Mouse (Mus musculus) hindbrain, postnatal 0 days (tissue): ENCODE results near the gene Tspear. TPM values are rescaled to one million over a fixed set of nuclear protein-coding genes. Genes with fewer than 3 reads are reported as not detected.

Source experiments
- ATAC-seq: fragments of 200-750 bp; cut with Nextera tagmentation; 2 replicates; pipeline ENCODE4 v1.8.0; 2017; ENCODE audit warnings: mild to moderate bottlenecking, moderate TSS enrichment, moderate library complexity
- DNase-seq: peaks from one replicate; pipeline ENCODE4 v3.0.0-alpha.2; 2015; ENCODE audit warnings: low spot score
- H3K27ac ChIP-seq: fragments of 300-500 bp; sonication (generic); 2 replicates; pipeline ENCODE4 v1.5.1; 2014; ENCODE audit warnings: mild to moderate bottlenecking
- H3K27me3 ChIP-seq: fragments of 300-500 bp; sonication (generic); 2 replicates; pipeline ENCODE4 v1.6.1; 2014; ENCODE audit warnings: low read length, mixed read lengths; ENCODE audit not compliant: insufficient read depth
- H3K36me3 ChIP-seq: fragments of 300-500 bp; sonication (generic); 2 replicates; pipeline ENCODE4 v1.6.1; 2014; ENCODE audit warnings: low read length, mixed read lengths; ENCODE audit not compliant: insufficient read depth
- H3K4me1 ChIP-seq: fragments of 300-500 bp; sonication (generic); 2 replicates; pipeline ENCODE4 v1.6.1; 2014; ENCODE audit warnings: antibody characterized with exemption, low read length, mixed read lengths; ENCODE audit not compliant: insufficient read depth
- H3K4me2 ChIP-seq: fragments of 300-500 bp; sonication (generic); 2 replicates; pipeline ENCODE4 v1.6.1; 2014; ENCODE audit warnings: low read depth, mild to moderate bottlenecking, low read length, moderate library complexity, mixed read lengths
- H3K4me3 ChIP-seq: fragments of 300-500 bp; sonication (generic); 2 replicates; pipeline ENCODE4 v1.5.1; 2014; ENCODE audit warnings: low read length
- H3K9ac ChIP-seq: fragments of 300-500 bp; sonication (generic); replicated peaks from 2 replicates; pipeline ENCODE4 v1.6.1; 2014; ENCODE audit warnings: mild to moderate bottlenecking, low read length, moderate library complexity, mixed read lengths
- H3K9me3 ChIP-seq: fragments of 300-500 bp; sonication (generic); 2 replicates; pipeline ENCODE4 v1.6.1; 2016; ENCODE audit warnings: low read length, mixed read lengths
- CTCF ChIP-seq: IDR thresholded peaks from 2 replicates; pipeline ENCODE4 v1.5.1; 2016; ENCODE audit warnings: antibody characterized with exemption, control low read depth, low read depth
- WGBS: fragments of 180-500 bp; shearing (Covaris S2); extraction: QIAGEN DNeasy Blood & Tissue Kit; methylation state at CpG from one replicate; pipeline ENCODE4 v1.1.7; 2014; 5-methylcytosine and 5-hydroxymethylcytosine counted together
- polyA plus RNA-seq: library from polyadenylated mRNA; unstranded; fragments of >200 nt; fragmentation: Nextera tagmentation; extraction: Ambion mirVana; gene quantifications from 2 replicates; pipeline ENCODE4 v1.2.1, GENCODE M21; 2015
- total RNA-seq: library from RNA; depleted of rRNA; stranded (reverse); fragments of >200 nt; gene quantifications from 2 replicates; pipeline ENCODE4 v1.2.3, GENCODE M21; 2014; rRNA removed

Tspear gene
- total RNA-seq = 0.42 and 4.4 TPM in 2 replicates
- 0.93 and 1.3 TPM in 2 replicates for polyA plus RNA-seq

DNA sequence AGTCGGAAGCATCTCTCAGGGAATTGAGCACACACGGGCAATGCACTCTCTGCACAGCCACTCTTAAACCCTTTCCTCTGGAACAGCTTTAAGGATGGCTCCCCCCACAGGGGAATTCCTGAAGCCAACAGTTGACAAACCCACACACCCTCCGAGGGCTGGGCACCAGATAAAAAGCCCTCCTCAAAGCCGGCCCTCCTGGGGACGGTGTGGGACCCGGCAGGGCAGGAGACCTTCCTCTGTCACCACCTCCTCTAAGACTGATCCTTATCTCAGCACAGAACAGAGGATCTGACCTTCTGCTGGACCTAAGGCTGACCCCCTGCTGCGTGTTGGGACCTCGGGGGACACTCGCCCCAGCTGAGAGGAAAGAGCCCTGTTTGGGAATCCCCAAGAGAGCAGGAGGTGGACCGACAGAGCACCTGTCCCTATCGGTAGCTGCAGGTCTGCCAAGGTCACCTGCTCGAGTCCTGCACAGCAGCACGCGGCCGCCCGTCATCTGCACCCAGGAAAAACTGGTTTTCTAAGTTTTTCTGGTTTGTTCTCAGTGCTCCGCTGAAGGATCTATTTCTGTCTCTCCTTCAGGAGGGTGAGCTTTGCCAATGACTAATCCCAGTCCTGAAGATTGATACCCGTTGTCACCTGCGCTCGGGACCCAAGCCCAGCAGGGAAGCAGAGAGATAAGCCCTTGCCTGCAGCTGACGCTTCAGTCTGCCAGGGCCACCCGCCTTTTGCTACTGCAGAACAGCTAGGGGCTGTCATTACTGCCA, at the start of gene Tspear:
TSS of gene Tspear (plus strand) at position 675 of the 770 bp plus-strand sequence.
- WGBS = 9% methylated on average over 22 of the region's 22 CpGs
- no peak for DNase-seq
- H3K4me3 ChIP-seq = no peak within 1 kb of the TSS

DNA sequence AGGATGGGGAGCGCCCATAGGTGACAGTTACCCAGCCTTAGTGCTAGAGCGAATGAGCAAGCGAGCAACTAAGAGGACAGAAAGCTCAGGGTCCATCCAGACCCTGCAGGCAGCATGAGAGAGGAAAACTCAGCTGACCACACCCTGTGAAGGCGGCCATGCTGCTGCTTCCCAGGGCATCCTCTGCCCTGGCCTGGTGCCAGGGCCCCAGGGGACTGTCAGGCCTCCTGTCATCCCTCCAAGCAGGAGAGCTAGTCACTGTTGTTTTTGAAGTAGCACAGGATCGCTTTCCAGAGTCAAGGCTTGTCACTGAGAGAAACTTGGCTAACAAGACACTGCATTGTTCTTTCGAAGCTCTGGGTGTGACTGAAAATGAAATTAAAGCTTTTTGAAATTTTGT, 47.4 kb upstream of the Tspear start:
- H3K27me3 ChIP-seq = no peaks in the 10 kb centered on the region
- H3K36me3 ChIP-seq = peaks cover 29% of the 10 kb centered on the region
- no peaks in the 10 kb centered on the region for H3K4me1 ChIP-seq
- no peak overlapping the region for H3K4me2 ChIP-seq
- H3K9ac ChIP-seq = no peak overlapping the region
- H3K9me3 ChIP-seq = no peaks in the 10 kb centered on the region
- no peak for ATAC-seq
- H3K4me3 ChIP-seq = no peak overlapping the region
- H3K27ac ChIP-seq = no peak overlapping the region
- DNase-seq = no peak
- WGBS = 54% methylated on average over 6 of the region's 6 CpGs
- TF ChIP-seq CTCF = no peak

More for the DNA sequence above, at the start of gene Tspear:
- Histone ChIP-seq H3K27me3 (0 out of 2 replicates have a peak, but pooled peaks cover 3% of the 10 kb centered on the region), H3K27ac (no peak within 1 kb of the TSS), H3K4me1 (no peaks in the 10 kb centered on the region), H3K4me2 (no peak within 1 kb of the TSS), H3K9ac (no peak within 1 kb of the TSS), H3K9me3 (no peaks in the 10 kb centered on the region), H3K36me3 (no peaks in the 10 kb centered on the region)
- TF ChIP-seq CTCF = no peak
- ATAC-seq = no peak

DNA sequence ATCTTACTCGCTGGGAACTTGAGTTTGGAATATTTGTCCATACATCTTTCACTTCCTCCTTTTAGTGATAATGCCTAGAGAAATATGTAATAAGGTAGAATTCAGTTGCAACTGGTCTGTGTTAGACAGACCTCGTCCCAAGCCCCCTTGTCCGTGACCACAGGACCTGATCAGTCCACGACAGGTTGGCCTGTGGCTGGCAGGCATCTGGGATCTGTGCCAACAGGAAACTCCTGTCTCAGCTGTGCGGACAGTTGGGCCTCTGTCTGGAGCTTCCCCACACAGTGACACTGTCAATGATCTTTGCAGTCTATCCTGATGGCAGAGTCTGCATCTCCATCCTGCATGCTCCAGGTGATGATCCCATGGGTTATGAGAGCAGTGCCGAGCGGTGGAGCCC, 43.2 kb upstream of the Tspear start:
- Histone ChIP-seq H3K36me3 (peaks cover 43% of the 10 kb centered on the region), H3K27me3 (no peaks in the 10 kb centered on the region), H3K27ac (no peak overlapping the region), H3K4me1 (no peaks in the 10 kb centered on the region), H3K4me2 (no peak overlapping the region), H3K9ac (no peak overlapping the region), H3K4me3 (no peak overlapping the region), H3K9me3 (no peaks in the 10 kb centered on the region)
- DNase-seq (no peak), ATAC-seq (no peak)
- TF ChIP-seq CTCF = no peak
- 65% methylated on average over 7 of the region's 7 CpGs for WGBS

DNA sequence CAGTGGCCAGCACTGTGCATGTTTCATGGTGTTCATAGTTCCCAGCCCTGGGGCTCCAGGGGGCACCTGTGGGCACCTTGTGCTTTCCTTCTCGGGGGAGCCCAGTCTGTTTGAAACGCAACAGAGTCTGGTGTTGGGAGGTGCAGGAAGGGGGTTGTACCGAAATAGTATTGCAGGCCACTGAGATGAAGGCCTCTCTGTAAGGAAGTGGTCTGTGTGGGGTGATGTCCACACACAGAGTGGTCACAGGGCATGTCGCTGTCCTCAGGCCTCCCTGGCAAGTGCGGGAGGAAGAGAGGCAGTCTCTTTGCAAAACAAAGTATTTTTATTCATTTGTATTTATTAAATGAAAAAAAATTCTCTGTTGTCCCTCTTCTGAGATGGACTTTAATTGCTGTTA, 40.8 kb upstream of the Tspear start:
- 90% methylated on average over 5 of the region's 5 CpGs for WGBS
- TF ChIP-seq CTCF = no peak
- no peak for DNase-seq
- Histone ChIP-seq H3K9me3 (no peaks in the 10 kb centered on the region), H3K36me3 (peaks cover 43% of the 10 kb centered on the region), H3K4me3 (no peak overlapping the region), H3K4me1 (0 out of 2 replicates have a peak, but pooled peaks cover 7% of the 10 kb centered on the region), H3K27ac (no peak overlapping the region), H3K9ac (no peak overlapping the region), H3K4me2 (no peak overlapping the region), H3K27me3 (no peaks in the 10 kb centered on the region)
- ATAC-seq = no peak

DNA sequence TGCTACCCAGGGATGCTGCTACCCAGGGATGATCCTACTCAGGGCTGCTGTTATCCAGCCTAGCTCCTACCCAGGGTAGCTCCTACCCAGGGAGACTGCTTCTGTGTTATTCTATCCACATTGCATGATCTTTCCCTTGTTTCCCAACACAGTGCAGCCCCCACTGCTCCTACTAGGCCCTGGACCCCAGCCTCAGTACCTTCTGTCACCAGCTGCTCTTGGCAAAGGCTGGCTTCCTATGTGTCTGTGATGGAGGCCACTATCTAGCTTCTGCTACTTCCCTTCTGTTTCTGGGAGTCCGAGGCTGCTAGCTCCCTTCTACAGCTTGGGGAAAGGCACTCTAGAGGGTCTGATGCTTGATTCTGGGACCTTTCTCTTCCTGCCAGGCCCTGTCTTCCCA, 38.9 kb upstream of the Tspear start:
- H3K4me1 ChIP-seq = 0 out of 2 replicates have a peak, but pooled peaks cover 7% of the 10 kb centered on the region
- no peak for TF ChIP-seq CTCF
- ATAC-seq (no peak), DNase-seq (no peak)
- no peaks in the 10 kb centered on the region for H3K9me3 ChIP-seq
- H3K27ac ChIP-seq = no peak overlapping the region
- 78% methylated on average over 1 of the region's 1 CpGs for WGBS
- H3K4me3 ChIP-seq = no peak overlapping the region
- H3K9ac ChIP-seq = no peak overlapping the region
- H3K27me3 ChIP-seq = no peaks in the 10 kb centered on the region
- no peak overlapping the region for H3K4me2 ChIP-seq
- peaks cover 30% of the 10 kb centered on the region for H3K36me3 ChIP-seq

DNA sequence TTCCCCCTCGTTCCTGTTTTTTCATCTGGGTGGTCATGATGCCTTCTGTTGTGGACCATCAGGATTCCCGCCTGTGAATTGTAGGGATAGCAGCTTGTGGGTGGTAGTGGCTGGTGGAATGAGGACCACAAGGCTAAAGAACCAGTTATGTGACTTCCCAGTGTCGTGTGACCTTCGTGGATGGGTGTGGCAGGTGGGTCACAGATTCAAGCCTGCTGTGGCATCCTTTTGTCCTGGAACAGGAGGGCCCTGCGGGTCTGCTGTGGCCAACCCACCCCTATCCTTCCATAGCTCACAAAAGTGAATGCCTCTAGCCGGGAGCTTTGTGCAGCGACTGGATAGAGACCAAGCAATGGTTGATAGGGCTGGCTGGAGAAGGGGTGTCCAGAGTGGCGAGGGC, 38.5 kb upstream of the Tspear start:
- 82% methylated on average over 8 of the region's 8 CpGs for WGBS
- Histone ChIP-seq H3K4me1 (0 out of 2 replicates have a peak, but pooled peaks cover 7% of the 10 kb centered on the region), H3K27me3 (no peaks in the 10 kb centered on the region), H3K9me3 (no peaks in the 10 kb centered on the region), H3K9ac (no peak overlapping the region), H3K27ac (no peak overlapping the region), H3K4me3 (no peak overlapping the region), H3K36me3 (peaks cover 29% of the 10 kb centered on the region), H3K4me2 (no peak overlapping the region)
- ATAC-seq (no peak), DNase-seq (no peak)
- no peak for TF ChIP-seq CTCF

DNA sequence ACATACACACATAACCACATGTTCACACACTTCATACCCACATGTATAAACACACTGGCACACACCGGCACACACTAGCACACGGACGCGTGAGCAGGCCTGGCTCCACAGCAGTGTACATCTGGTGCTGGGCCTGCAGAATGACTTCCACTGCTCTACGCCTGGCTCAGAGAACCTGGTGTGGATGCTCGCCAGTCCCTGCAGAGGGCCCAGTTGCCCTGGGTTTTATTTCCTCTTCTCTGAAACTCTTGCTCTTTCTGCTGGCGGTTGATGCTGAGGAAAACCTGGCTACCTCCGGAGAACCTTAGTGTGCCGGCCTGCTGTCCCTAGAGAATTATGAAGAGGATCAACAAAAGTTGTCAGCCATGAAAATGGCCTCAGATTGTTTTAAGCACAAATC, 34.3 kb upstream of the Tspear start:
- DNase-seq = no peak
- 0 out of 2 replicates have a peak, but pooled peaks cover 7% of the 10 kb centered on the region for H3K4me1 ChIP-seq
- no peak overlapping the region for H3K9ac ChIP-seq
- no peak overlapping the region for H3K4me3 ChIP-seq
- H3K27me3 ChIP-seq = no peaks in the 10 kb centered on the region
- no peak for ATAC-seq
- no peak overlapping the region for H3K4me2 ChIP-seq
- no peak overlapping the region for H3K27ac ChIP-seq
- H3K9me3 ChIP-seq = no peaks in the 10 kb centered on the region
- WGBS = 80% methylated on average over 9 of the region's 9 CpGs
- TF ChIP-seq CTCF = 0 out of 2 replicates have a peak, but pooled peaks have one; percentile 9
- no peaks in the 10 kb centered on the region for H3K36me3 ChIP-seq
